ENCODE assay signal across 14 mouse cellular contexts in genomic region chr8:72469243-72469642, GRCm38 (mm10). TPM values are rescaled to one million over a fixed set of nuclear protein-coding genes. Genes with fewer than 3 reads are reported as not detected.
"Had no signal": no experiment of that assay in that cellular context is flagged by ENCODE, and none has a peak within 500 bp of the region (broad histone marks: within the 10 kb centered on the region; RNA-seq: fewer than 3 reads in every experiment).

No protein-coding gene starts in this region.

- H3K9ac ChIP-seq: liver, embryonic 15.5 days; lung, embryonic 15.5 days; midbrain, embryonic 15.5 days; neural tube, embryonic 13.5 days had no signal

- H3K27ac ChIP-seq: hindbrain, postnatal 0 days; left cerebral cortex, adult 2 months; limb, embryonic 10.5 days; liver, embryonic 15.5 days; lung, embryonic 15.5 days; macrophage; midbrain, embryonic 15.5 days; neural tube, embryonic 13.5 days had no signal

- DNase-seq: lung, postnatal 14 days; retina, postnatal 1 day; right cerebral cortex, postnatal 4 days; thymus, postnatal 36 days had no signal

- H3K4me3 ChIP-seq: left cerebral cortex, adult 2 months; limb, embryonic 10.5 days; liver, embryonic 15.5 days; lung, embryonic 15.5 days; midbrain, embryonic 15.5 days; neural tube, embryonic 13.5 days had no signal

- H3K27me3 ChIP-seq: liver, embryonic 15.5 days; lung, embryonic 15.5 days; megakaryocyte, embryonic 14.5 days; midbrain, embryonic 15.5 days; neural tube, embryonic 13.5 days had no signal

RNA-seq across cellular contexts. Expression of gene Calr3, which starts 25.6 kb away (rescaled TPM):
- total RNA-seq: monocyte, adult 5-6 weeks had no signal
